Mouse (Mus musculus): ENCODE measurements around the gene Clmp. TPM values are rescaled to one million over a fixed set of nuclear protein-coding genes. Genes with fewer than 3 reads are reported as not detected.

Clmp gene
- total RNA-seq, 2 experiments from 2014 or later, result 25.3 to 33.3 TPM

DNA sequence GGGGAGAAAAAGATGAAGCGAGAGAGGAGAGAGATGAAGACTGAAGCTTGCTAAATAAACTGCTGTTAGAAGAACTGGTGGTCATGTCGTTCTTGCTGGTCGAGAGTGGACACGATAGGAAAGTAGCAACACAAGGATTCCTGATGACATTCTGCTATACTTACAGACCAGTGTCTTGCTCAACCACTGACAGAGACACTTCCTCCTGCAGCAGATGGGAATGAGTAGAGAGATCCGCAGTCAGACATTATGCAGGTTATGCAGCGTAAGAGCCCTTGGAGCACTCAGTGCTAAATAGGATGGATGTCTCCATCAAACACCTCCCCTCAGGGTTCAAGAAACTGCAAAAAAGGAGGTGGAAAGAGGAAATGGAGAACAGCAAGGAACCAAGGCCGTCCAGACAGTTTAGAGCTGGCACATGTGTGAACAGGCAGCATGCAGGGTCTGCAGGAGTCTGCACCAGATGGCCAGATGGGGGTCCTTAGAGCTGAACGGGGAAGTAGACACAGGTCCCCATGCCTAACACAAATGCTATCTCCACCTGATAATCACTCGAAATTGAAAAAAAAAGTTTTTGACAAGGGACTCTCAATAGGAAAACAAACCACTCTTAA, 19.5 kb upstream of the Clmp start:
- no peak overlapping the region for H3K27ac ChIP-seq
- no peak for TF ChIP-seq CTCF (conservative IDR thresholded peaks at IDR 0.05)
- H3K4me3 ChIP-seq, result no peak overlapping the region
- no peak for DNase-seq (ENCODE audit: low spot score in 2 of 2)

DNA sequence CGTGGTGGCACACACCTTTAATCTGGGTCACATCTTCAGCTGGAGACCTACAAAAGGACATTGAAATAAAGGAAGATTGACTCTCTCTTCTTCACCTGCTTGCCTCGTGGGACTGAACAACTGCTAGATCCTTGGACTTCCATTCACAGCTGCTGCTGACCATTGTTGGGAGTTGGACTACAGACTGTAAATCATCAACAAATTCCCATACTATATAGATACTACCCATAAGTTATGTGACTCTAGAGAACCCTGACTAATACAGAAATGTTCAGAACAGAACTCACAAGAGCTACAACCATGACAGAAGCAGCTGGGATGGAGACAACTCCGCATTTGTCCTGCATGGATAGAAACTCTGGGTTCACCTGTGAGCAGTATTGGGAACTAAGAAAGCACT, 15.4 kb upstream of the Clmp start, which contains the start of gene Gm21915:
Gene Gm21915 (plus strand): TSS at position 301 of the 400 bp plus-strand sequence.
- Histone ChIP-seq H3K4me3 (no peak within 1 kb of the TSS), H3K27ac (no peak within 1 kb of the TSS)
- no peak for TF ChIP-seq CTCF (conservative IDR thresholded peaks at IDR 0.05)
- no peak for DNase-seq (ENCODE audit: low spot score in 2 of 2)

DNA sequence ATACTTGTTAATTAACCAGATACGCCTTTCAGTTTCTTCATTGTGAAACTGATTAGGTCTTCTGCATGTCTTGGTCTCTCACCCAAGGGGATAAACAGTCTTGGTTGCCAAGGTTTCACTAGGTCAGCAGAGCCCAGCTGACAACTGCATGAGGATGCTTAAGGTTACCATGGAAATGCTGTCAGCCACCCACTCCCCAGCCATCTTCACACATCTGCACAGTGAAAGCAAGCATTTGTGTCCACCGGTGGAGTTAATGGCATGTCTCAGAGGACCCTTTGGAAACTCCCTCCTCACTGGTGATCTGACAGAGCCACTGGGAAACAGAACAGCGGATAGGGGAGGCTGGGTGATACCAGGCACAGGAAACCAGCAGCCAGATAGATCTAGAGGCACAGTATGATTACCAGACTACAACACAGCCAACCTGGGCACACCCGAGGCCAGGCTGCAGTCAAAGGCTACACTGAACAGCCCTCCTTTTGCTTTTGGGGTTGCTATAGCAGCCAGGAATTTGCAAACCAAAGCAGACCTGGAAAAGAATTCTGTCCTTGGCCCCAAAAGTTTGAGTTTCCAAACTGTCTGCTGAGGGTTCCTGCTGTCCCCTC, 14.3 kb upstream of the Clmp start:
- no peak for DNase-seq (ENCODE audit: low spot score in 2 of 2)
- Histone ChIP-seq H3K4me3 (no peak overlapping the region), H3K27ac (no peak overlapping the region)
- TF ChIP-seq CTCF (conservative IDR thresholded peaks at IDR 0.05), result no peak

DNA sequence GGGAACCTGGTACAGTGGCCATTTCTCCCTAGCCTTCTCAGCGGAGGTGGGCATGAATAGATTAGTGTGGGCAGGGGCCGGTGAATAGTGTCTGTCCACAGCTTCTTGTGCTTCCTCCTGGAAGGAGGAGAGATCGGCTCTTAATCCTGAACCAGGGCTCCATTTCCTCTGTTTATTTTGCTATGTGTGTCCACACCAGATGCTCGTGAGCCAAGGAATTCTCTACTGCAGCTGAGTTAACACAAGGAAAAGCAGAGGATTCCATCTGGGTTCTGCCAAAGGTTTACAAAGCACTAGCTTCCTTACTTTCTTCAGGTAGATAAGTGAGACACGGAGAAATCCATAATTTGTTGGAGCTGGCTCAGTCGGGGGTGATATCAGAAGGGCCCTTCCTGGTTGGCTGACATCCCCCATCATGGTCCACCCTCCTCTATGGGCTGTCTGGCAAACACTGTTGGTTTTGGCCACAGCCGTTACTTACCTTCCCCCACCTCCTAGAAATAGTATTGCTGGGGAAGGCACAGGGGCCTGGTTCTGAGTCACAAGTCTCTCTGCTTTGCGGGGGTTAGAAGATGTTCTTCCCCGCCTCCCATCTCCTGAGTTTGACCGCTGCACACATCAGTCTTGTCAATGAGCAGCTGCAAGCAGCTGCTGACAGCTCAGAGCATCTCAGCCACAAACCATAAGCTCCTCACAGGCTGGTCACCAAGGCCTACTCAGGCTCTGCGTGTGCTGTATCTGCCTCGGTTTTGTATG, 10.4 kb upstream of the Clmp start:
- no peak for DNase-seq (ENCODE audit: low spot score in 2 of 2)
- no peak for TF ChIP-seq CTCF (conservative IDR thresholded peaks at IDR 0.05)
- Histone ChIP-seq H3K27ac (no peak overlapping the region), H3K4me3 (no peak overlapping the region)

DNA sequence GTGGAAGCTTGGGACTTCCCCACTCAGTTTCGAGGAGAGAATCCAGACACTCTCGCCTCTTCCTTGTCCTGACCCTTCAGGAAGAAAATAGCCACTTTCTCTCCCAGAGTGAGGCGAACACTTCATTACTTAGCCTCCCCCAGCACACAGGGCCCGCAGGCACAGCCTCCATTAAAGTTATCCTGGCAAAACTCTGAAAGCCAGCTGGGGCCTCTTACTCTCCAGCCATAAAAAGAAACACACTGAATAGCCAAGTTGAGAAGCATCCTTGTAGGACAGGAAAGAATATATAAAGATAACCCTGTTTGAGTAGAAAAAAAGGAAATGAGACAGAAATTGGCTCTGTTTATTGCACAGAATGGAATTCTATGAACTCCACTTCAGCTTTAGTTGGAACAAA, 7.1 kb upstream of the Clmp start:
- Histone ChIP-seq H3K27ac (no peak overlapping the region), H3K4me3 (no peak overlapping the region)
- no peak for DNase-seq (ENCODE audit: low spot score in 2 of 2)
- TF ChIP-seq CTCF (conservative IDR thresholded peaks at IDR 0.05), result no peak

DNA sequence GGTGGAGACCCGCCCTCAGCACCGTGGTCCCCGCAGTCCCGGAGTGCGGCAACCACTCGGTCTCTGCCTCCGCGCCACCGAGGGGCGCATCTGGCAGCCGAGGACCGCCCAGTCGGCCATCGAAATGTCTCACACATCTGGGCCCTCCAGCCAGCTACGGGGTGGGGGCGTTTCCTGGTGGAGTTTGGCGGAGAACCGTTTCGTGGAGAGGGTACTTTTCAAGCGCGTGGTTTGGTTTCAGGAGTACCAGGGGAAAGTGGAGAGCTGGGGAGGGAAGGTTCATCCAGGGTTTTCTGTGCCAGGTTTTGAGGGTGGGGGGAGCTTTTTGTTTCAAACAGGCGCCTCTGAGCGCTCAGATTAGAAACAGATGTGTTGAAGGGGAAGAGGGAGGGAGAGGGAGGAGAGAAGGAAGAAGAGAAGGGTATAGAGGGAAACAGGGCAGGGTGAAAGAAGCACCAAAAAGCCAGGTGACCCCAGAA, 698 bp downstream of the Clmp start:
- no peak for DNase-seq (ENCODE audit: low spot score in 2 of 2)
- H3K4me3 ChIP-seq, result peak overlapping the region; percentile 68
- peak overlapping the region; percentile 90 for H3K27ac ChIP-seq
- TF ChIP-seq CTCF (conservative IDR thresholded peaks at IDR 0.05), result no peak

DNA sequence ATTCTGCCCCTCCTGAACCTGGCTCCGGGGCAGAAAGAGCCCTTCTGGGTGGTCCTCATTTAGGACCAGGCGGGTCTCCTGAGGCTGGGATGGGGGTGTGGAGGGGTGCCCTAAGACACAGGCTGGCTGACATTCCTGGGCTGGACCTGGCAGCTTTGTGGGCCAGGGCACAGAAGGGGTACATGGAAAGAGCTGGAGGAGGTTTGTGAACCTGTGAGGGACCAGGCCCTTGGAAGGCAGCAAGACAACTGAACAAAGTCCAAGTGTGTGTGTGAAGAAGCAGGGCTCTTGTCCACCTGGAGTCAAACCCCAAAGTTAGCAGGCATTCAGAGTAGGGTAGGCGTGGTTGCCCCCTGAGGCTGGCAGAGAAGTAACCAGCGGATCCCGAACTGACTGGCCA, 1.3 kb downstream of the Clmp start:
- TF ChIP-seq CTCF (conservative IDR thresholded peaks at IDR 0.05), result no peak
- DNase-seq (ENCODE audit: low spot score in 2 of 2), result no peak
- Histone ChIP-seq H3K4me3 (peak overlapping the region; percentile 68), H3K27ac (peak overlapping the region; percentile 90)

DNA sequence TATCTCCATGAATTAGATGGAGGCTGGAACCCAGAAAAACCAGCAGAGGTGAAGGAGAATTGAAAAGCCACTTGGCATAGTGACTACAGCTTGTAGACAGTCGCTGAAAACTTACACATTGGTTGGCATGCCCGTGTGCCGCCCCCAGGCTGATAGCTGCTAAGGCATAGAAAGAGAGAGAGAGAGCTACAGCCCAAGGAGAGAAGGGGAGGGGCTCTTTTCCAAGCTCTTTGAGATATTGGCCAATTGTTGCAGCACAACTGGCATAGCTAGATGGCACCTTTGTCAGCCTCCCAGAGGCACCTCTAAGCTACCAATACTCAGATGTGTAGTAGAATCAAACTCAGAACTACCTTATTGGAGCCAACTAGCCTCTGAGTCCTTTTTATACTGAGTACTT, 1.8 kb downstream of the Clmp start:
- Histone ChIP-seq H3K27ac (no peak overlapping the region), H3K4me3 (peak overlapping the region; percentile 68; the same call in 1 of the 2 replicates)
- no peak for DNase-seq (ENCODE audit: low spot score in 2 of 2)
- no peak for TF ChIP-seq CTCF (conservative IDR thresholded peaks at IDR 0.05)

DNA sequence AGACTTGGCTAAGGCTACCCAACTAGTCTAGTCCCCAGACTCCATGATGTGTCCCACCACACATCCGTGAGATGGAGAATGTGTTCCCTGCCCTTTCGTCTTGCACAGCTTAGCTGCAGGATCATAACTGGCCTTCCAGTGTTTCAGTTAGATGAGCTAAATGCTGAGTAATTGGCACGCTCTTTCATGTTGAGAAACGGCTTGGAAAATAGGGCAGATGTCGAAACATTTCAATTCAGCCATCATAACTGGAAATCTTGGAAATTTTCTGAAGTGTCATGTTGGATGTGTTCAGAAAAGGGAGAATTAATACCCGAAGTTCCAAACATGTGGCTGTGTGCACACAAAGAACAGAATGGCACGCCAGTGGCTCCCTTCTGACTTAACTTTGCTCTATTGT, 4.7 kb downstream of the Clmp start:
- no peak for TF ChIP-seq CTCF (conservative IDR thresholded peaks at IDR 0.05)
- DNase-seq (ENCODE audit: low spot score in 2 of 2), result no peak
- Histone ChIP-seq H3K4me3 (no peak overlapping the region), H3K27ac (no peak overlapping the region)

DNA sequence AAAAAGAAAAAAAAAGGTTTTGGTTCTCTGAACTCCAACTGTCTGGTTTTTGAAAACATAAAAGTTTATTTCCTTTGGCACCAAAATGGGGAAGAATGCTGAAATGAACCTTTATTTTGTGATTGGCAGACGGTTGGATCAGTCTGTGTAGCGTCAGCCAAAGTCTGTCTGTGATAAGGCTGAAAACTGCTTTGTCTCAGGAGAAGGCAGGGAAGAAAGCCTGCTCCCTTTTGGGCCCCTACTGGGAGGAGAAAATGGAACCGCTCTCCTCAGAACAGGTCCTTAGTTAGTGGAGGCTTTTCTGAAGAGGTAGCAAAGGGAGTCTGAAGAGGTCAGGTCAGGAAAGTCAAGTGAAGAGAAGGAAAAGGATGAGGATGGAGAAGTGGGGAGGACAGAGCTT, 7.3 kb downstream of the Clmp start:
- TF ChIP-seq CTCF (conservative IDR thresholded peaks at IDR 0.05), result no peak
- H3K27ac ChIP-seq, result peak overlapping the region; percentile 51; the same call in 1 of the 2 replicates
- DNase-seq (ENCODE audit: low spot score in 2 of 2), result no peak

DNA sequence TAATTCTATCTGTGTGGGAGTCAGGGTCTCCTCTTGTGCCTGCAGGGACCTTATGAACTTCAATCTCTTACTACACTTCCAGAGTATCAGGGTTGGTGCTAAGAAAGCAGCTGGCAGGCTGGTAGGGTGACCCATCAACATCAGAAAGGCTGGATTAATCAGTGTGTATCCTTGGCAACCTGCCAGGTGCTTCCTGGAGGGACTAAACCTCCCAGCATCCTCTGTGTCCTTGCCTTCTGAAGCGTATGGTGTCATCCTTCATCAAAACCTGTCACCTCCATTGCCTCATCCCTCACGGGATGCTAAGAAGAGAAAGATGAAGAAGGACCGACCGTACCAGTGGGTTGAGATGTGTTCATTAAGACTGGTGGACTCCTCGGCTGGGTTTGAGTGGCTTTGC, 8.0 kb downstream of the Clmp start:
- H3K4me3 ChIP-seq, result no peak overlapping the region
- H3K27ac ChIP-seq, result peak overlapping the region; percentile 51
- no peak for DNase-seq (ENCODE audit: low spot score in 2 of 2)
- no peak for TF ChIP-seq CTCF (conservative IDR thresholded peaks at IDR 0.05)

More for the DNA sequence above, 7.3 kb downstream of the Clmp start:
- H3K4me3 ChIP-seq, result no peak overlapping the region

DNA sequence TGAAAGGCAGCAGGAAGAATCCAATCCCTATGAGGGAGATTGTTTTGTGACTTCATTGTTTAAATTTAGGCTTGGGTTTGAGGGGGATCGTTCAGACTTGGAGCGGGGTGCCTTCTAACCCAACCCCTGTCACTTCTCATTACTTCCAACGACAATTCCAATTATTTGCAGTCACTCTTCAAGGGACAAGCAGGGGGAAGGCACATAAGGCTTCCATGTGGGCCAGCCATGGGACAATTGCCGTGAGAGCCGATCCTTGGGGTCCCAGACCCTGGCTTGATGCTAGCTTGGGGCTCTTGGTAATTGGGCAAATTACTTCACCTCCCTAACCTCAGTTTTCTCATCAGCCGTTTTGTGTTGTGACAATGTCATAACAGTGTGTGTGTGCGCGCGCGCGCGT, 8.5 kb downstream of the Clmp start:
- Histone ChIP-seq H3K27ac (no peak overlapping the region), H3K4me3 (no peak overlapping the region)
- no peak for TF ChIP-seq CTCF (conservative IDR thresholded peaks at IDR 0.05)
- DNase-seq (ENCODE audit: low spot score in 2 of 2), result no peak

DNA sequence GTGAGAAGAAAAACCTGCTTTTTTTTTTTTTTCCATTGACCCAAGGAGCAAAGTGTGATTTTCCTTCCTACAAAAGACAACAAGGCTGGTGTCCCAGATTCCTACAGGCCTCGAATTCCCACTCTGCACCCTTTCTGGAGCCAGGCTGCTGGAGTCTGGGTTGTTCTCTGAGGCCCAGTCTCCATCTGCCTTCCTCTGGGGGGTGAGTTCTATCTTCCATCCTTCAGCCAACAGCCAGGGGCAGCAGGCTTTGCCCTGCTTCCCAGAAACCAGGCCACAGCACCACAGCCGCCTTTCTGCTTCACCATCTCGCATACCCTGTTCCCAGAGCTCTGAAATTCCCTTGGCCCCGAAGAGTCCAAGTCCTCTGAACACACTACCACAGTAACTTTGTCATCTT, 10.3 kb downstream of the Clmp start:
- TF ChIP-seq CTCF (conservative IDR thresholded peaks at IDR 0.05), result no peak
- no peak for DNase-seq (ENCODE audit: low spot score in 2 of 2)

More for the DNA sequence above, 10.3 kb downstream of the Clmp start:
- H3K4me3 ChIP-seq, result no peak overlapping the region
- H3K27ac ChIP-seq, result no peak overlapping the region

Measured in layer of hippocampus, adult 2 months (tissue).